Mouse (Mus musculus) limb, embryonic 14.5 days (tissue): ENCODE measurements around the gene Rex1bd. TPM values are rescaled to one million over a fixed set of nuclear protein-coding genes. Genes with fewer than 3 reads are reported as not detected.
A peak's percentile ranks its signal among the peaks of the same experiment; 100 is the strongest.

ENCODE experiments used
- ATAC-seq: fragments of 200-750 bp; cut with Nextera tagmentation; 2 replicates; pipeline ENCODE4 v1.8.0; 2017; ENCODE audit warnings: low read depth, moderate number of reproducible peaks, moderate TSS enrichment; ENCODE audit not compliant: low FRiP score
- DNase-seq: peaks from one replicate; pipeline ENCODE4 v3.0.0-alpha.2; 2015; ENCODE audit warnings: low spot score
- H3K27ac ChIP-seq: fragments of 300-500 bp; sonication (generic); replicated peaks from 2 replicates; pipeline ENCODE4 v1.5.1; 2014; ENCODE audit warnings: low read depth, mild to moderate bottlenecking, low read length, moderate library complexity, mixed read lengths
- H3K27me3 ChIP-seq: fragments of 300-500 bp; sonication (generic); 2 replicates; pipeline ENCODE4 v1.6.1; 2014; ENCODE audit warnings: low read length, mixed read lengths; ENCODE audit not compliant: control insufficient read depth, insufficient read depth
- H3K36me3 ChIP-seq: fragments of 300-500 bp; sonication (generic); 2 replicates; pipeline ENCODE4 v1.6.1; 2014; ENCODE audit warnings: mild to moderate bottlenecking, low read length, moderate library complexity, mixed read lengths; ENCODE audit not compliant: control insufficient read depth, insufficient read depth
- H3K4me1 ChIP-seq: fragments of 300-500 bp; sonication (generic); 2 replicates; pipeline ENCODE4 v1.6.1; 2014; ENCODE audit warnings: antibody characterized with exemption, low read length, mixed read lengths; ENCODE audit not compliant: control insufficient read depth, insufficient read depth
- H3K4me2 ChIP-seq: fragments of 300-500 bp; sonication (generic); replicated peaks from 2 replicates; pipeline ENCODE4 v1.6.1; 2014; ENCODE audit warnings: low read depth, mild to moderate bottlenecking, low read length, moderate library complexity; ENCODE audit not compliant: severe bottlenecking
- H3K4me3 ChIP-seq: fragments of 300-500 bp; sonication (generic); replicated peaks from 2 replicates; pipeline ENCODE4 v1.5.1; 2014; ENCODE audit warnings: low read length
- H3K9ac ChIP-seq: fragments of 300-500 bp; sonication (generic); 2 replicates; pipeline ENCODE4 v1.6.1; 2014; ENCODE audit warnings: mild to moderate bottlenecking, low read depth, low read length, moderate library complexity; ENCODE audit not compliant: severe bottlenecking
- H3K9me3 ChIP-seq: fragments of 300-500 bp; sonication (generic); 2 replicates; pipeline ENCODE4 v1.6.1; 2016; ENCODE audit warnings: low read length; ENCODE audit not compliant: control insufficient read depth
- POLR2A ChIP-seq: fragments of 200-500 bp; IDR thresholded peaks from 2 replicates; pipeline ENCODE4 v1.8.0; 2012; ENCODE audit warnings: inconsistent platforms, mild to moderate bottlenecking, moderate library complexity, borderline replicate concordance; ENCODE audit not compliant: insufficient read depth, insufficient read length; ENCODE audit errors: extremely low read depth
- WGBS: fragments of 180-500 bp; shearing (Covaris S2); extraction: QIAGEN DNeasy Blood & Tissue Kit; methylation state at CpG from one replicate; pipeline ENCODE4 v1.1.7; 2014; 5-methylcytosine and 5-hydroxymethylcytosine counted together
- polyA plus RNA-seq, 2 experiments: library from polyadenylated mRNA; depleted of rRNA in 1 of 2; stranded (reverse) in 1 of 2; unstranded in 1 of 2; fragments of >200 nt; fragmentation: Nextera tagmentation in 1 of 2; extraction: Ambion mirVana in 1 of 2; gene quantifications; 2 replicates each; pipeline versions ENCODE4 v1.2.1 to v1.2.3; 2012 to 2014

Gene Rex1bd
- polyA plus RNA-seq, 2 experiments: 152 to 154 TPM

DNA sequence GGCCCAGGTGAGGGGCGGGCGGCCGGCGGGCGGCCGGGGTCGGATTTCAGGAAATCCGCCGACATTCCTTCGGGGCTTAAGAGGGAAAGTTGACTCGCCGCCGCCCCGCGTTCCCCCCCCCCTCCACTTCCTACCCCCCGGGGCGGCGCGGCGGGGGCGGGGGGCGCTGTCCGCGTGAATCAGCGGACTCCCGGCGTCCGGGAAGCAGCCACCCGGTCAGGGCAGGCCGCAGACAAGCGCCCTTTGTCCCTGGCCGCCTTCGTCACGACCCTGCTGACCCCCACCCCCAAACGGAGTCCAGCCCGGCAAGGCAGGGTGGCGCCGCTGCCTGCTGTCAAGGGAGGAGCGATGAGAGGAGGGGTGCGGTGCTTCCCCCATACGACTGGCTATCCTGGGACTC, 17.0 kb downstream of the Rex1bd start:
- peak overlapping the region; percentile 68 for H3K4me2 ChIP-seq
- under 1% methylated on average over 17 of the region's 41 CpGs for WGBS
- ATAC-seq (no peak), DNase-seq (no peak)
- H3K9ac ChIP-seq: peak overlapping the region; percentile 45
- no peak for TF ChIP-seq POLR2A
- H3K4me1 ChIP-seq: peaks cover 67% of the 10 kb centered on the region
- H3K27ac ChIP-seq: no peak overlapping the region
- no peaks in the 10 kb centered on the region for H3K9me3 ChIP-seq
- peaks cover 63% of the 10 kb centered on the region for H3K27me3 ChIP-seq
- no peaks in the 10 kb centered on the region for H3K36me3 ChIP-seq
- H3K4me3 ChIP-seq: peak overlapping the region; percentile 32

DNA sequence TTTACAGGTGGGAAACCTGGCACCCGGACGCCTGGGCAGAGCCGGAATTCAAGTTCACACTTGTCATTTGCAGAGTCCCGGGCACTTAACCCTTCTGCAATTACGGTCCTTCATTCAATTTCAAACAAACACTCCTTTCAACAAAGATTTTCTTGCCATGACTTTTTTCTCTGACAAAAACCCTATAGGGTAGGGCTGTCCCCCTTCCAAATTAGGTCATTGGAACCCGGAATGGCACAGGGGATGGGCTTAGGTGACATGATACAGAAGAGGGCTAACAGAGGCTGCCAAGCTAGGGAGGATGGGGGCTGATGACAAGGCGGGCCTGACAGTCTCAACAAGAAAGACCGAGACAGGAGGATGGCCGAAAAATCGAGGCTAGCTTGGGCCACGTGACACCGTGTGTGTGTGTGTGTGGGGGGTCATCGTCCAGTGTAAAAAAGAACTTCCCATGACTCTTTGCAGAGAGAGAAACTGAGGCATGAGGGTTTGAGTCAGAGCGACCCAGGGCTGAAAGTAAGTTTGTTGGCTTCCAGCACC, 17.6 kb downstream of the Rex1bd start:
- Histone ChIP-seq H3K36me3 (no peaks in the 10 kb centered on the region), H3K27ac (no peak overlapping the region), H3K4me2 (peak overlapping the region; percentile 68), H3K9me3 (no peaks in the 10 kb centered on the region), H3K27me3 (peaks cover 58% of the 10 kb centered on the region), H3K4me1 (peaks cover 61% of the 10 kb centered on the region), H3K4me3 (peak overlapping the region; percentile 32), H3K9ac (peak overlapping the region; percentile 45)
- TF ChIP-seq POLR2A: no peak
- 5% methylated on average over 14 of the region's 14 CpGs for WGBS
- DNase-seq (no peak), ATAC-seq (no peak)

DNA sequence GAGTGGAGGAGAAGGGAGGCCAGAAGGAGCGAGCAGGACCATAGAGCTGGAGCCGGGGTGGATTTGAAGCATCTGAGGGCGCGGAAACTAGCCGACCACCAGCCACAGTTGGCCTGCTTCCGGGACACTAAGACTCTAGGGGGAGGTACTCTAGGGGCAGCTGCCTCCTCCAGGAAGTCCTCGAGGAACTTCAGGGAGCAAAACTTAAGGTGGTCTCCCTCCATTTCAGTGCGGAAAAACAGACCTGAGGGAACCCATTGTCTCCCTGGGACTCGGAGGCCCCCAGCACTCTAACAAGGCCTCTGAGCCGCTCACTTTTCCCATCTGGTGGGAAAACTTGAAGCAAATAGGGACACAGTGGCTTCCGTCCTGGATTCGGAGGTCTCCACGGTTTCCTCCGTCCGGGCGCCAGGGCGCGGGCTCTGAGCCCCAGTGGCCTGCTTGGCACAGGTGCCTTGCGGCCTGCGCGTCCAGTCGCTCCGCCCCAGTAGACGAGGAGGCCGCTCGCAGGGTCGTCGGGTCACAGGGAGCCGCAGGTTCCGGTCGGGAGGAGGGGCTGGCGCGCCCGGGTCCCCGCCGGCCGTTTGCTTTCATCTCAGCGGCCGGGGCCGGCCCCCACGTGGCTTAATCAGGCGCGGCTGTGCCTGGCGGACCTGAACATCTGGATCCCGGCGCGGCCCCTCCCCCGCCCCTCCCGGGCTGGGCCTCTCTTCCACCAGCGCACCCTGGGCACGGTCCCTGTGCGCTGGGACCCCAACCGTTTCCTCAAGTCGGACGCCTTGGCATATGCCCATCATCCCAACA, 18.4 kb downstream of the Rex1bd start:
- H3K9me3 ChIP-seq: no peaks in the 10 kb centered on the region
- ATAC-seq (no peak), DNase-seq (no peak)
- TF ChIP-seq POLR2A: no peak
- peak overlapping the region; percentile 36 for H3K9ac ChIP-seq
- H3K27ac ChIP-seq: no peak overlapping the region
- 5% methylated on average over 45 of the region's 55 CpGs for WGBS
- peaks cover 50% of the 10 kb centered on the region for H3K27me3 ChIP-seq
- H3K4me2 ChIP-seq: peak overlapping the region; percentile 68
- H3K4me3 ChIP-seq: peak overlapping the region; percentile 28
- peaks cover 53% of the 10 kb centered on the region for H3K4me1 ChIP-seq
- no peaks in the 10 kb centered on the region for H3K36me3 ChIP-seq

DNA sequence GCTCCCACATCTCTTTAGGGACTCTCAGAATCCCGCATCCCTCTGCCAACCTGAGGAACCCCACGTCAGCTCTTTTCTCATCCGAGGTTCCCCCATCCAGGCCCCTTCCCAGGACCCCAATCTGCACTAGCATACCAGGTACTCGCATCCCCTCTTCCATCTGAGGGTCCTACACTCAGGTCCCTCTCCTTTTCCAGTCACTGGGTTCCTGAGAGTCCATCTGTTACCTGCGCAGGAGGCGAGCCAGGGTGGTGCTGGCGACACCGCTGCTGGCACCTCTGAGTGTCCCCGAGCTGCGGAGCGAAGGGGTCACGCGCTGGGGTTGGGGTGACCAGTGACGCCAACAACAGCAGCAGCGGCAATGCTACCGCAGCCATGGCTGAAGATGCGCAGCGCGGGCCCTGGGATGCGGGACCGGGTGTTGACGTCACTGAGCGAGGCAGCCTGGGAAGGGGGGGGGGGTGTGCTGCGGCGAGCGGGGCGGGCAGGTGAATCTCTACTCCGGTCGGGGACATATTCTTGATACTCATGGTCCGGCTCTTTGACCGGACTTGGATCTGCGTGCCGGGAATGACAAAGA, 19.5 kb downstream of the Rex1bd start, which contains the start of gene Tmem59l:
Gene Tmem59l (minus strand): TSS at position 418 of the 580 bp plus-strand sequence.
- DNase-seq: no peak
- ATAC-seq: no peak
- Histone ChIP-seq H3K27ac (no peak within 1 kb of the TSS), H3K4me1 (peaks cover 47% of the 10 kb centered on the region), H3K9ac (peak within 1 kb of the TSS; percentile 43), H3K9me3 (no peaks in the 10 kb centered on the region), H3K36me3 (no peaks in the 10 kb centered on the region), H3K4me3 (peak within 1 kb of the TSS; percentile 31), H3K4me2 (peak within 1 kb of the TSS; percentile 68), H3K27me3 (peaks cover 40% of the 10 kb centered on the region)
- TF ChIP-seq POLR2A: no peak
- 10% methylated on average over 33 of the region's 33 CpGs for WGBS

- H3K27ac ChIP-seq: no peak overlapping the region
- 59% methylated on average over 7 of the region's 7 CpGs for WGBS
- H3K4me1 ChIP-seq: peaks cover 40% of the 10 kb centered on the region
- H3K9me3 ChIP-seq: no peaks in the 10 kb centered on the region
- H3K9ac ChIP-seq: no peak overlapping the region
- TF ChIP-seq POLR2A: no peak
- no peak overlapping the region for H3K4me3 ChIP-seq
- H3K4me2 ChIP-seq: no peak overlapping the region
- ATAC-seq (no peak), DNase-seq (no peak)
- H3K36me3 ChIP-seq: no peaks in the 10 kb centered on the region
- peaks cover 32% of the 10 kb centered on the region for H3K27me3 ChIP-seq
Observed at GRCm38 (mm10) chr8:70486191-70486681, 20.3 kb downstream of the Rex1bd start.
